ENCODE assay signal across 18 mouse cellular contexts in genomic region chr7:142377233-142377925, GRCm38 (mm10). TPM values are rescaled to one million over a fixed set of nuclear protein-coding genes. Genes with fewer than 3 reads are reported as not detected.
DNase-seq lines count a peak whose midpoint lies in the region; ATAC-seq and TF ChIP-seq lines count a peak whose summit lies in the region.
"Had no signal": no experiment of that assay in that cellular context is flagged by ENCODE, and none has a peak within 500 bp of the region (broad histone marks: within the 10 kb centered on the region; RNA-seq: fewer than 3 reads in every experiment).

No protein-coding gene starts in this region.

- no peak for ATAC-seq in hindbrain, postnatal 0 days
- 0 out of 2 replicates have a peak, but pooled peaks have one; percentile 24 for ATAC-seq in intestine, embryonic 16.5 days
- ATAC-seq in megakaryocyte progenitor cell, adult 5-6 weeks (replicated peaks; ENCODE audit: poor library complexity), result peak; percentile 62
- ATAC-seq: forebrain, embryonic 13.5 days; midbrain, embryonic 13.5 days had no signal

- H3K27ac ChIP-seq in hindbrain, embryonic 10.5 days, result peak overlapping the region; percentile 29; the same call in 1 of the 2 replicates
- no peak overlapping the region for H3K27ac ChIP-seq in hindbrain, postnatal 0 days
- no peak overlapping the region for H3K27ac ChIP-seq in intestine, embryonic 16.5 days (ENCODE audit: low read length)
- H3K27ac ChIP-seq: forebrain, embryonic 13.5 days; midbrain, embryonic 13.5 days had no signal

- H3K4me1 ChIP-seq in hindbrain, embryonic 10.5 days (replicated peaks), result peaks cover 3% of the 10 kb centered on the region
- H3K4me1 ChIP-seq in hindbrain, postnatal 0 days (ENCODE audit: insufficient read depth, low read length), result no peaks in the 10 kb centered on the region
- peaks cover 3% of the 10 kb centered on the region; the same call in 1 of the 2 replicates for H3K4me1 ChIP-seq in intestine, embryonic 16.5 days (ENCODE audit: control insufficient read depth, insufficient read depth, low read length)
- H3K4me1 ChIP-seq: forebrain, embryonic 13.5 days had no signal

- 93% methylated on average over 14 of the region's 14 CpGs for WGBS in hindbrain, embryonic 10.5 days
- 92% methylated on average over 14 of the region's 14 CpGs for WGBS in hindbrain, postnatal 0 days
- 73% methylated on average over 14 of the region's 14 CpGs for WGBS in intestine, embryonic 16.5 days

- no peak for DNase-seq in hindbrain, embryonic 10.5 days (ENCODE audit: low spot score)
- DNase-seq in hindbrain, postnatal 0 days (ENCODE audit: low spot score), result no peak
- peak; percentile 72 for DNase-seq in c-Kit-positive CD71-positive TER-119-negative erythroid progenitor cells, embryonic 14.5 days (ENCODE audit: low read depth)
- DNase-seq in MN1 (ENCODE audit: low spot score), result no peak
- no peak for DNase-seq in cerebellum, postnatal 14 days
- DNase-seq: adrenal gland, postnatal 36 days; heart, postnatal 4 days; kidney, postnatal 14 days; layer of hippocampus, adult 9-11 months; lung, postnatal 14 days had no signal

- H3K27me3 ChIP-seq in hindbrain, embryonic 10.5 days (ENCODE audit: insufficient read depth, poor library complexity, severe bottlenecking), result peaks cover 21% of the 10 kb centered on the region
- H3K27me3 ChIP-seq in hindbrain, postnatal 0 days (ENCODE audit: insufficient read depth, low read length), result no peaks in the 10 kb centered on the region
- H3K27me3 ChIP-seq in intestine, embryonic 16.5 days (replicated peaks; ENCODE audit: control insufficient read depth, insufficient read depth, low read length), result peaks cover 4% of the 10 kb centered on the region

- H3K36me3 ChIP-seq in hindbrain, embryonic 10.5 days, result peaks cover 74% of the 10 kb centered on the region
- H3K36me3 ChIP-seq in hindbrain, postnatal 0 days (ENCODE audit: insufficient read depth, low read length), result peaks cover 57% of the 10 kb centered on the region
- peaks cover 43% of the 10 kb centered on the region for H3K36me3 ChIP-seq in intestine, embryonic 16.5 days (ENCODE audit: control insufficient read depth, insufficient read depth, low read length)

- no peak overlapping the region for H3K4me3 ChIP-seq in hindbrain, embryonic 10.5 days
- H3K4me3 ChIP-seq in hindbrain, postnatal 0 days (ENCODE audit: low read length), result no peak overlapping the region
- H3K4me3 ChIP-seq in intestine, embryonic 16.5 days (ENCODE audit: low read length), result no peak overlapping the region
- H3K4me3 ChIP-seq: forebrain, embryonic 13.5 days; midbrain, embryonic 13.5 days had no signal

- no peak overlapping the region for H3K4me2 ChIP-seq in hindbrain, postnatal 0 days (ENCODE audit: low read depth, low read length)
- no peak overlapping the region for H3K4me2 ChIP-seq in intestine, embryonic 16.5 days (ENCODE audit: low read depth, low read length)
- H3K4me2 ChIP-seq: forebrain, embryonic 13.5 days; midbrain, embryonic 13.5 days had no signal

- H3K9me3 ChIP-seq in hindbrain, embryonic 10.5 days, result no peaks in the 10 kb centered on the region
- H3K9me3 ChIP-seq in hindbrain, postnatal 0 days (ENCODE audit: low read length), result no peaks in the 10 kb centered on the region
- H3K9me3 ChIP-seq in intestine, embryonic 16.5 days (ENCODE audit: control insufficient read depth, low read length), result no peaks in the 10 kb centered on the region
- H3K9me3 ChIP-seq: forebrain, embryonic 13.5 days; midbrain, embryonic 13.5 days had no signal

- TF ChIP-seq CTCF in hindbrain, postnatal 0 days (IDR thresholded peaks at IDR 0.05; ENCODE audit: low read depth), result no peak

- H3K9ac ChIP-seq in hindbrain, postnatal 0 days (replicated peaks; ENCODE audit: low read length), result no peak overlapping the region
- no peak overlapping the region for H3K9ac ChIP-seq in intestine, embryonic 16.5 days (ENCODE audit: low read depth, low read length)
- H3K9ac ChIP-seq: forebrain, embryonic 13.5 days; midbrain, embryonic 13.5 days had no signal

RNA-seq across cellular contexts. Expression of gene Ifitm10, which starts 3.8 kb away (rescaled TPM):
- 0.63 and 1.1 TPM in 2 replicates for polyA plus RNA-seq in hindbrain, embryonic 10.5 days (2016; fragmentation: Nextera tagmentation; extraction: Ambion mirVana)
- 22.7 and 25.4 TPM in 2 replicates for total RNA-seq in hindbrain, postnatal 0 days (2014; rRNA removed)
- polyA plus RNA-seq in hindbrain, postnatal 0 days (2015; fragmentation: Nextera tagmentation; extraction: Ambion mirVana), result 17.2 and 19.9 TPM in 2 replicates
- polyA plus RNA-seq in intestine, embryonic 16.5 days (2015; fragmentation: Nextera tagmentation; extraction: Ambion mirVana), result 1.8 and 2.4 TPM in 2 replicates
- total RNA-seq in megakaryocyte progenitor cell, adult 5-6 weeks (2015), result not detected in 2 replicates
- not detected in 2 replicates for total RNA-seq in megakaryocyte progenitor cell, adult 5-6 weeks (2017)

RNA-seq across cellular contexts. Expression of gene Gm49369, which starts 5.1 kb away (rescaled TPM):
- 1.5 TPM in 1 of 2 replicates, not detected in the other for polyA plus RNA-seq in hindbrain, embryonic 10.5 days (2016; fragmentation: Nextera tagmentation; extraction: Ambion mirVana)
- total RNA-seq in hindbrain, postnatal 0 days (2014; rRNA removed), result 1.0 TPM in 1 of 2 replicates, not detected in the other
- 2.1 and 2.9 TPM in 2 replicates for polyA plus RNA-seq in hindbrain, postnatal 0 days (2015; fragmentation: Nextera tagmentation; extraction: Ambion mirVana)
- 0.43 and 2.3 TPM in 2 replicates for polyA plus RNA-seq in intestine, embryonic 16.5 days (2015; fragmentation: Nextera tagmentation; extraction: Ambion mirVana)
- not detected in 2 replicates for total RNA-seq in megakaryocyte progenitor cell, adult 5-6 weeks (2015)
- 25.2 and 59.0 TPM in 2 replicates for total RNA-seq in megakaryocyte progenitor cell, adult 5-6 weeks (2017)
- polyA plus RNA-seq: forebrain, embryonic 13.5 days; intestine, embryonic 14.5 days; midbrain, embryonic 13.5 days had no signal

RNA-seq across cellular contexts. Expression of gene Ctsd, which starts 10.5 kb away (rescaled TPM):
- polyA plus RNA-seq in hindbrain, embryonic 10.5 days (2016; fragmentation: Nextera tagmentation; extraction: Ambion mirVana), result 159 and 198 TPM in 2 replicates
- 638 and 755 TPM in 2 replicates for total RNA-seq in hindbrain, postnatal 0 days (2014; rRNA removed)
- polyA plus RNA-seq in hindbrain, postnatal 0 days (2015; fragmentation: Nextera tagmentation; extraction: Ambion mirVana), result 400 and 402 TPM in 2 replicates
- 395 and 444 TPM in 2 replicates for polyA plus RNA-seq in intestine, embryonic 16.5 days (2015; fragmentation: Nextera tagmentation; extraction: Ambion mirVana)
- total RNA-seq in megakaryocyte progenitor cell, adult 5-6 weeks (2015), result 115 and 133 TPM in 2 replicates
- 129 and 170 TPM in 2 replicates for total RNA-seq in megakaryocyte progenitor cell, adult 5-6 weeks (2017)

RNA-seq across cellular contexts. Expression of gene Syt8, which starts 57.3 kb away (rescaled TPM):
- not detected in 2 replicates for polyA plus RNA-seq in hindbrain, embryonic 10.5 days (2016; fragmentation: Nextera tagmentation; extraction: Ambion mirVana)
- not detected in 2 replicates for total RNA-seq in hindbrain, postnatal 0 days (2014; rRNA removed)
- polyA plus RNA-seq in hindbrain, postnatal 0 days (2015; fragmentation: Nextera tagmentation; extraction: Ambion mirVana), result 0.15 TPM in 1 of 2 replicates, not detected in the other
- polyA plus RNA-seq in intestine, embryonic 16.5 days (2015; fragmentation: Nextera tagmentation; extraction: Ambion mirVana), result 8.8 and 10.4 TPM in 2 replicates
- not detected in 2 replicates for total RNA-seq in megakaryocyte progenitor cell, adult 5-6 weeks (2015)
- not detected in 2 replicates for total RNA-seq in megakaryocyte progenitor cell, adult 5-6 weeks (2017)
- total RNA-seq: adrenal gland, postnatal 36 days; gastrocnemius, postnatal 4 days; heart, postnatal 4 days; left cerebral cortex, postnatal 10 days had no signal
- polyA plus RNA-seq: cortical plate, adult 2 months; forebrain, embryonic 13.5 days; midbrain, embryonic 13.5 days had no signal
